Mouse (Mus musculus) liver, adult 2 months (tissue): ENCODE results near the gene Abhd17c.

Experiments used
- CTCF ChIP-seq: fragments of 200-500 bp; IDR thresholded peaks from 2 replicates; pipeline ENCODE4 v1.5.1; 2011; ENCODE audit warnings: low read depth, low read length, control low read depth
- POLR2A ChIP-seq: fragments of 200-500 bp; IDR thresholded peaks from 2 replicates; pipeline ENCODE4 v1.6.1; 2011; ENCODE audit warnings: low read length, control low read depth; ENCODE audit not compliant: insufficient read depth; ENCODE audit errors: extremely low read depth

GRCm38 (mm10) chr7:84098098-84098497, 53.6 kb downstream of the Abhd17c start:
- no peak for TF ChIP-seq CTCF
- no peak for TF ChIP-seq POLR2A
